Mouse (Mus musculus) lung, adult 18-20 months (tissue): ENCODE measurements around the gene Zfp777.

Experiments used
- DNase-seq, 2 experiments: peaks; one replicate each; pipeline ENCODE4 v3.0.0; 2022; ENCODE audit warnings: mixed read lengths in 2 of 2

The Zfp777 gene

DNA sequence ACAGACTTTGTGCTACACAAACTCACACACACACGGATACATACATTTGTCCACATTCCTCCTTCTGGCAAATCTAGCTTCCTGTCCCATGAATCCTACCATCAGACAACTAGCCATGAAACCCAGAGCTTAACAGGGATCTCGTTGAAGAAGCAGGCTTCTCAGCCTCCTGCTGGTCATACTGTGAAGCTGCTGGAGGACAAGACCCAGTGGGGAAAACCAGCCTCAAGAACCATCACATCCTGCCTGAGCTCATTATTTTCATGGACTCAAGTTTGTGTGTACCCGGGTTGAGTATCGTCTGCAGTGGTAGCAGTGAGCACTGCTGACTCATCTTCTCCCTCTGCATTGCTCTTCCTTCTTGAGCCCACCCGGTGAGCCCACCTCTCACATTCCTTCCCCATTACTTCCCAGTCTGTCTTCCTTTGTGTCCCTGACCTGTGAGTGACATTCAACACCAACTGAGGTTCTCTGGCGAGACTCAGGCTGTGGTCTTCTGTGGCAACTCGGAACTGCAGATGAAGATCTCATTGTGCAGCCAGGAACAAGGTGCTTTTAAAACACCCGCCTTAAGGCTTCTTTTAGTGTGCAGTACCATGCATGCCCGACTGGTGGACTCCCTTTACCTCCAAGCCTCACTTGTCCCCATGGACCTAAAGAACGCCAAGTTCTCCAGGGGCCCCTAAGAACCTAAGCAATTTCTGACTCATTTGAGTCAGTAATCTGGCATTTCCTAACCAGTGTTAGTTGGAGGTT, 22.6 kb downstream of the Zfp777 start:
- no peak for DNase-seq

DNA sequence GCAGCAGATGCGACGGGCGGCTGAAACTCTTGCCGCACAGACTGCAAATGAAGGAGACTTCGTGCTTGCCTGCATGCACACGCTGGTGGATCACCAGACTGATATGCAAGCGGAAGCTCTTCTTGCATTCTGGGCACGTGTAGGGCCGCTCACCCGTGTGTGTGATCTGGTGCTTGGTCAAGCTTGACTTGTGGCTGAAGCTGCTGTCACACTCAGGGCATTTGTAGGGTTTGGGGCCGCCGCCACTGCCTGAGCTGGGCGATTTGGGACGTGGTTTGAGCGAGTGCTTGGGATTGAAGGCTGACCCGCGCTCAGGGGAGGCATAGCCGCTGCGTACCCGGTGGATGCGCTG, 23.7 kb downstream of the Zfp777 start:
- DNase-seq = no peak

DNA sequence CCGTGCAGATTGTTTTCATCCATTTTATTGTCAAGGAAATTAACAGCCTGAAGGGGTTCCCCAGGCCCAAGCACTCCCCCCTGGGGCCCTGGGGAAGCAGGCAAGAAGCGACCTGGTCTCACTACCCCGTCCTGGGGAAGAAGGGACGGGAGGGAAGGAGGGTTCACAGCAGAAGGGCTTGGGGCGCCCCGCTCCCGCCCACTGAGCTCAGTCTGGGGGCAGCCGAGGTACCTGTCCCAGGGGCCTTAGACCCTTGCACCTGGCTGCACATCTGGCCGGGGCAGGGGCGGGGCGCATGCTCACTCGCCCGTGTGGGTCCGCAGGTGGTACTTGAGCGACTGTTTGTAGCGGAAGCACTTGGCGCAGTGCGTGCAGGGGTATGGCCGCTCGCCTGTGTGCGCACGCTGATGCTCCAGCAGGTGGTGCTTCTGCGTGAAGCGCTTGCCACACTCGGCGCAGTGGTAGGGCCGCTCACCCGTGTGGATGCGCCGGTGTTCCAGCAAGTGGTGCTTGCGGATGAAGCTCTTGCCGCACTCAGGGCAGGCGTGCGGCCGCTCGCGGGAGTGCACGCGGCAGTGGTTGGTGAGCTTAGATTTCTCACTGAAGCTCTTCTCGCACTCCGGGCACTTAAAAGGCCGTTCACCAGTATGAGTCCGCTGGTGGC, 24.2 kb downstream of the Zfp777 start:
- no peak for DNase-seq

DNA sequence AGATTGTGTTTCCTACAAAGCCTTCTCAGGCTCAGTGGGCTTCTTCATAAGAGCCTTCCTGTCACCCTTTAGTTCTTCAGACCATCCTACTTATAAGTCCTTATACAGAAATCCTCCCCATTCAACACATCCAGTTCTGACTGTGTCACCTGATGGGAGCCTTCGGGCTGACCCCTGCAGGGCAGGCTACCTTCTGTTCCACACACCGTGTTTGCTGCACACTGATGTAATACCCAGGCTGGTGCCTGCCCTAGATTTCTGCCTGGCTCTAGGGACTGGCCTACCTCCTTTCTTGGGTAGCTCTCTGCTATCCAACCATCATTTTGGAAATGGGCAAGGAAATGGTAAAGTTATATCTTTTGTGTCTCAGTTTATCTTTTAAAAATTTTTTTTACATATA, 26.0 kb downstream of the Zfp777 start:
- no peak for DNase-seq

DNA sequence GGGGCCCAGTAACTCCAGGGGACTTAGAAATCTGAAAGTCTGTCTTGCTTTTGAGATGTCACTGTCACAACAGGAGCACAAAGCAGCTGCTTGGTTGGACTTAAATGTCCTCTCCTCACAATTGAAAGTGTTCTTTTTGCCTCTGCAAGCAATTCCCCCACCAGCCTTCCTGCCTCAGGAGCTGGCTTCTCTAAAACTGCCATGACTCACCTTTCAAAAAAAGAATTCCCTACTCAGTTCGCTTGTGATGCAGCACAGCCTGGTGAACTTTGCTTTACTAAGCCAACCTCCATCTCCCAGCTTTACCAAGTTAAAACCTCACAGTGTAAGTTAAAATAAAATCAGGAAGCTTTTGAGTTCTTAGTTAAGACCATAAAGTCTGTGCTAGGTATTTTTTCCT, 27.0 kb downstream of the Zfp777 start:
- no peak for DNase-seq

DNA sequence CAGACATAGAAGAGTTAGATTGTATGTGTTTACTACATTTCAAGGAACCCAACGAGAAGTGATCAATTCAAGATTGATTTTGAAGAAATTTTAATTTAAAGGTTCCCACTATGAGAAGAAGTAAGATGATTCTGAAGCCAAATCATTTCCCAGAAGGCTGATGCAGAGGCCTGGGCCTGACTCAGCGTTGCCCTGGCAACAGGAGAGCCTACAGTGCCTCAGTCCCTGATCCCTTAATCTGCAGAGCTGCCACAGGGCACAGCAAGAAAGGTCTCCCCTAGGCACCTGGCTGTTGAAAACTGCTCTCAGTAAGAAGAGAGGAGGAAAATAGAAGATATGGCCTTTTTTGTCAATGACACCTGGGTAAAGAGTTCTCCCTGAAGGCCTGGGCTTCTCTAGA, 28.7 kb downstream of the Zfp777 start:
- no peak for DNase-seq

DNA sequence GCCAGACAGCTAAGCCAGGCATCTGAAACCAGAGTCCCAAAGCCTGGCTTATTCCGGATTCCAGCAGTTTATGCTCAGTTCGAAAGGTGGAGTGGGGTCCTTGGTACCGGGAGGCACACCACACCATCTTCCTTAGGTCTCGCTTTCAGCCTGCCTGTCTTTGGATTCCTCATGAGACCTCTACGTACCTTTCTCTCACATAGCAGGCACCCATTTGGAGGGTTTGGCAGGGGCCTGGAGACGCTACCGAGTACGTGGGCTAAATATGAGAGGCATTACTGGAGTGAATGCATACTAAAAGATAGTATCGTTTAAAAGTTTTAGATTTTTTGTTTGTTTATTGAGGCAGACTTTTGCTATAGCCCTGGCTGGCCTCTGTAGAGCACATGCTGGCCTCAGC, 31.9 kb downstream of the Zfp777 start:
- DNase-seq = no peak

DNA sequence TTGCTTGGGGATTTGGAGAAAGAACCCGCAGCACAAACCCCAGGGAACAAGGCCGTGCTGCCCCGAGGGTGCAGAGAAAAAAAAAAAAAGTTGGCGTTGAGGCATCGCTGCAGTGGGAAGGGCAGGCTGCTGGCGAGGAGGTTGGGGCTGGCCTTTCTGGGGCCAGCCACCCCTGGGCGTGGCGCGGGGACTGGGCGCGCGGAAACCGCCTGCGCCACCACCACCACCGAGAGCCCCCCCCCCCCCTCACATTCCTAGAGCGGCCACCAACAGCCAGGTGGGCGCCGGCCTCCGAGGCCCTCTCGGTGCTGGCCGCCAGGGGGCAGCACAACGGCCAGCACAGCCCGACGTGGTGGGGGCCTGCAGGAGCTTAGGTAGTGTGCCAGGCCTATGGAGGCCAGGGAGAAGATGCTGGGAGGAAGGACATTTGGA, 32.6 kb downstream of the Zfp777 start:
- DNase-seq = peak; percentile 49 to 77

DNA sequence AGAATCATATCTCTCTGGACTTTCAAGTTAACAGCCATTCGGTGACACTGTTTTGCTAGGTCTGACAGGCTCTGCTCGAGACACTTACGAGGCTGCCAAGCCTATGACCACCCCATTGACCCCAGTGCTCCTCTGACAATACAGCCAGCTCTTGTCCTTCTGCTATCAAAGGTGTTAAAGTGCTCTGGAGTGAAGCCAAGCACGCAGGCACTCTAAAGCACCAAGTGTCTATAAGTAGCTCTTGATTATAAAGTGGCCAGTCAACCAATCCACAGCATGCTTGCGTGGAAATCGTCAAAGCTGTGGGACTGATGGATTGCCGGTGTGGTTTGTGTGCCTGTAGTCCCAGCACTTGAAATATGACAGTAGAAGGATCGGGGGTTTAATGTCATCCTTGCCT, 38.0 kb downstream of the Zfp777 start:
- peak; percentile 82 to 84 for DNase-seq

DNA sequence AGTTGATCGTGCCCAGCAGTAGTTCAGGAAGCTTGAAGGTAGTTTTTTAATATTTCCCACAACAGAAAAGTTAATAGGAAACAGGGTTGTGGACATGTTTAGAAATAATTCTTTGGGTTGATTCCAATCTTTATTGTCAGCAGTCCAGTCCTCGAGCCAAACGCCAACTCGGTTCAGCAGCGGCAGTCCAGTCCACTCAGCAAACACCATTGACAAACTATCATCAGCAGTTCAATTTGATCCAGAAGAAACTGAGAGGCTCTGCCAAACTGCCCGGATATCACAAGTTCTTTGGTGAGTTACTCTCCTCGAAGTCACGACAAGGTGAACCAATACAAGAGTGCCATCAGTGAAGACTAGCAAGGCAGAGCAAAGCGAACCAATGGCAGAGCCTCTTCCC, 53.0 kb downstream of the Zfp777 start:
- no peak for DNase-seq

DNA sequence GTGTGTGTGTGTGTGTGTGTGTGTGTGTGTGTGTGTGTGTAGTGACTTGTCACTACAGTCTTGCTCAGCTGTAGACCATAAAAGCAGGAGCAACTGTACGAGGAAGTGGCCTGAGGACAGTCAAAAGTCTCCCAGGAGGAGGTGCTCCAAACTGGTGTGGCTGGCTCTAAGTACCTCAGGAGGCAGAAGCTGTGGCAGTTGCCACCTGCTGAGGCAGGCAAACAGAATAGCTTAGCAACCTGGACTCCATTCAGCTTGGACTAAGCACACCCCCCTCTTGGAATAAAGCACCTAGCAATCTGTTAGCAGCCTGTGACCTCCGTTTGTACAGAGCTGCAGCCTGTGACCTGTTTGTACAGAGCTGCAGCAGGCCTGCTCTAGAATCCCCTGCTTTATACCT, 64.8 kb downstream of the Zfp777 start:
- peak; percentile 26 to 56 for DNase-seq

DNA sequence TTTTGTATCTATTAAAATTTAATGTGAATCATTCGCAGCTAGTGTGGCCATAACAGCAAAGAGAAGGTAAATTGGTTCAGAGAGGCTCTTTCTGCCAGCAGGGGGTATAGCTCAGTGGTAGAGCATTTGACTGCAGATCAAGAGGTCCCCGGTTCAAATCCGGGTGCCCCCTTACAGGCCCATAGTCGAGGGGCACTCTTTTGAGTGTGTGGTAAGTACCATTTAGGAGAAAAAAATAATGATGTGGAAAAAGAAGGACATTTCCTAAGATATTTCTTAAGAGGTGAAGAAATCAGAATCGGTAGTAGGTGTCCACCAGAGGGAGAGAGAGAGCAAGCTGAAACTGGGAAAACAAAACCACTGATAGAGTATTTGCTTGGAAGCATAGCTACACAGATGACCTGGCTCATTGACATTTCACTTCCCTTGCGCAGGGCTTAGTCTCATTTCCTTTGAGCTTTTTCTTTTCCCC, 69.8 kb downstream of the Zfp777 start:
- DNase-seq = peak; percentile 85 to 88

DNA sequence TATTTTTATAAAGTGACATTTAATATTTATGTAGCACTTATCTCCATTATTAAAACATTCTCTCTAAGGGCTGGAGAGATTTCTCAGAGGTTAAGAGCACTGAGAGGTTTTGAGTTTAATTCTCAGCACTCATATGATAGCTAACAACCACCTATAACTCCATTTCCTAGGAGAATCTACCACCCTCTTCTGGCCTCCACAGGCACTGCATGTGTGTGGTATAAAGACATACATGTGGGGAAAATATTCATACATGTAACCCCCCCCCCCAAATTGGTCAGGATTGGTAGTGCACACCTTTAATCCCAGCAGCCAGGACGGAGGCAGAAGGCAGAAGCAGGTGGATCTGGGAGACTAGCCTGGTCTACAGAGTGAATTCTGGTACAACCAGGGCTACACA, 74.1 kb downstream of the Zfp777 start:
- no peak for DNase-seq
